Mouse (Mus musculus) E14TG2a.4 (cell line): ENCODE data around the gene Fam83e.
A peak's percentile ranks its signal among the peaks of the same experiment; 100 is the strongest.

Source experiments
- H3K27me3 ChIP-seq: 2 replicates; pipeline ENCODE4 v1.6.1; 2014; ENCODE audit warnings: low read length, control low read depth; ENCODE audit not compliant: insufficient read depth
- H3K36me3 ChIP-seq: 2 replicates; pipeline ENCODE4 v1.6.1; 2014; ENCODE audit warnings: low read length, control low read depth; ENCODE audit not compliant: insufficient read depth
- H3K4me1 ChIP-seq: replicated peaks from 2 replicates; pipeline ENCODE4 v1.6.1; 2014; ENCODE audit warnings: low read depth, low read length, control low read depth
- H3K4me3 ChIP-seq: replicated peaks from 2 replicates; pipeline ENCODE4 v1.5.1; 2014; ENCODE audit warnings: mild to moderate bottlenecking, low read length
- H3K9me3 ChIP-seq: 2 replicates; pipeline ENCODE4 v1.6.1; 2014; ENCODE audit warnings: low read length, control low read depth
- CTCF ChIP-seq: conservative IDR thresholded peaks from 2 replicates; pipeline ENCODE4 v1.5.1; 2014; ENCODE audit warnings: low read length
- NANOG ChIP-seq: IDR thresholded peaks from 2 replicates; pipeline ENCODE4 v1.6.1; 2014; ENCODE audit warnings: borderline replicate concordance, low read length, mixed read lengths
- POU5F1 ChIP-seq: IDR thresholded peaks from 2 replicates; pipeline ENCODE4 v1.6.1; 2014; ENCODE audit warnings: low read length, borderline replicate concordance

Gene Fam83e

DNA sequence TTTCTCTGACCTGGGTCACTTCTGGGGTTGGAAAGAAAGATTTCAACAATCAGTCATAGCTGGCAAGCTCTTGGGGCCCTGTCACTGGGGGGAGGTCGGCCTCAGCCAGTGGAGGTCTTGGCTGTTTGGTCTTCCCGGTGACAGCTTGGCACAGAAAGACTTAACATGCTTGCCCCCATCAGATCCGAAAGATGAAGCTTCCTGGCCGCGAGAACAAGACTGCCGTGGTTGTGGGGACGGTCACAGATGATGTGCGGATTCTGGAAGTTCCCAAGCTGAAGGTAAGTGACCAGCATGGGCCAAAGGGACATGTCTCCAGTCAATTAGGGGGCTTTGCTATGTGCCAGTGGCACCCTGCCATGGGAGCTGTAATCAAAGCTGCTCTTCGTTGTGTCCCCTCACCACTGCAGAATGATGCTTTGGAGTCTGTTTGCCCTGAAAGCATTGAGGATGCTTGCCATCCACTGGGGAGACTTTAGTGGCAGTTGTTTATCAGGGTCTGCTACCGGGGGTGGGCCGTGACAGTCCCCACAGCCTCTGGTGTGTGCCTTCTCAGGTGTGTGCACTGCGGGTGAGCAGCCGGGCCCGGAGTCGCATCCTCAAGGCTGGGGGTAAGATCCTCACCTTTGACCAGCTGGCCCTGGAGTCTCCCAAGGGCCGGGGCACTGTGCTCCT lies 1.1 kb upstream of the Fam83e start:
- Histone ChIP-seq H3K36me3 (peaks cover 75% of the 10 kb centered on the region), H3K9me3 (no peaks in the 10 kb centered on the region), H3K4me3 (peak overlapping the region; percentile 99), H3K4me1 (peaks cover 67% of the 10 kb centered on the region), H3K27me3 (no peaks in the 10 kb centered on the region)
- no peak for TF ChIP-seq POU5F1
- no peak for TF ChIP-seq CTCF

GRCm38 (mm10) chr7:45721234-45721571 lies 191 bp downstream of the Fam83e start:
- peaks cover 70% of the 10 kb centered on the region for H3K4me1 ChIP-seq
- no peaks in the 10 kb centered on the region for H3K9me3 ChIP-seq
- peak overlapping the region; percentile 99 for H3K4me3 ChIP-seq
- TF ChIP-seq POU5F1 (no peak), CTCF (no peak), NANOG (no peak)
- H3K27me3 ChIP-seq, result no peaks in the 10 kb centered on the region
- H3K36me3 ChIP-seq, result peaks cover 85% of the 10 kb centered on the region

- no peaks in the 10 kb centered on the region for H3K9me3 ChIP-seq
These were observed 783 bp downstream of the Fam83e start for GRCm38 (mm10) chr7:45721642-45722347.

GRCm38 (mm10) chr7:45722348-45722713 lies 1.3 kb downstream of the Fam83e start:
- H3K36me3 ChIP-seq, result peaks cover 92% of the 10 kb centered on the region
- TF ChIP-seq NANOG, result no peak
- no peak for TF ChIP-seq CTCF
- no peak for TF ChIP-seq POU5F1
- no peak overlapping the region for H3K4me3 ChIP-seq
- H3K27me3 ChIP-seq, result no peaks in the 10 kb centered on the region
- H3K4me1 ChIP-seq, result peaks cover 60% of the 10 kb centered on the region
- H3K9me3 ChIP-seq, result no peaks in the 10 kb centered on the region

More at GRCm38 (mm10) chr7:45721642-45722347, 783 bp downstream of the Fam83e start:
- Histone ChIP-seq H3K36me3 (peaks cover 86% of the 10 kb centered on the region), H3K27me3 (no peaks in the 10 kb centered on the region), H3K4me1 (peaks cover 64% of the 10 kb centered on the region), H3K4me3 (no peak overlapping the region)
- TF ChIP-seq CTCF (no peak), POU5F1 (no peak), NANOG (no peak)

DNA sequence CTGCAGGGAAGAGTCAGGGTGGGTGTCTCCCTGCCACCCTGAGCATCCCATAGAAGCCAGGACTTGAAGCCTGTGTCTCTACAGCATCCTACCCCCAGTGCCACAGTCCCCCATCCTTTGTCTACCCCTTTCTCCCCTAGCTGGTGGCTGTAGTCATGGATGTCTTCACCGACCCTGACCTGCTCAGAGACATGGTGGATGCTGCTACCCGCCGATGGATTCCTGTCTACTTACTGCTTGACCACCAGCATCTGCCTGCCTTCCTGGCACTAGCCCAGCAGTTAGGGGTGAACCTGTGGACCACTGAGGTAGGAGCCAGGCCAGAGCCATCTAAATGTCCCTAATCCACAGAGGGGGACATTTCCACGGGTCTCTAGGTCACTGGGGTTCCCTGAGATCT lies 2.3 kb downstream of the Fam83e start:
- Histone ChIP-seq H3K27me3 (no peaks in the 10 kb centered on the region), H3K9me3 (no peaks in the 10 kb centered on the region)

GRCm38 (mm10) chr7:45723781-45724180 lies 2.8 kb downstream of the Fam83e start:
- no peaks in the 10 kb centered on the region for H3K9me3 ChIP-seq
- peaks cover 63% of the 10 kb centered on the region for H3K4me1 ChIP-seq
- H3K4me3 ChIP-seq, result no peak overlapping the region
- H3K27me3 ChIP-seq, result no peaks in the 10 kb centered on the region
- H3K36me3 ChIP-seq, result peaks cover 87% of the 10 kb centered on the region
- TF ChIP-seq POU5F1, result no peak
- no peak for TF ChIP-seq NANOG
- no peak for TF ChIP-seq CTCF

More for the DNA sequence above, 2.3 kb downstream of the Fam83e start:
- TF ChIP-seq POU5F1 (no peak), NANOG (no peak), CTCF (no peak)
- peaks cover 60% of the 10 kb centered on the region for H3K4me1 ChIP-seq
- no peak overlapping the region for H3K4me3 ChIP-seq
- H3K36me3 ChIP-seq, result peaks cover 90% of the 10 kb centered on the region

GRCm38 (mm10) chr7:45725151-45725550 lies 4.1 kb downstream of the Fam83e start:
- peaks cover 67% of the 10 kb centered on the region for H3K4me1 ChIP-seq
- H3K4me3 ChIP-seq, result no peak overlapping the region
- H3K9me3 ChIP-seq, result no peaks in the 10 kb centered on the region
- no peak for TF ChIP-seq CTCF
- TF ChIP-seq POU5F1, result no peak
- no peak for TF ChIP-seq NANOG
- peaks cover 76% of the 10 kb centered on the region for H3K36me3 ChIP-seq
- H3K27me3 ChIP-seq, result no peaks in the 10 kb centered on the region

GRCm38 (mm10) chr7:45725713-45726112 lies 4.7 kb downstream of the Fam83e start, which contains the start of gene Spaca4:
TSS of gene Spaca4 (minus strand) at chr7:45725813.
- TF ChIP-seq NANOG, result no peak
- no peak for TF ChIP-seq CTCF

More at GRCm38 (mm10) chr7:45725713-45726112, 4.7 kb downstream of the Fam83e start, which contains the start of gene Spaca4:
- Histone ChIP-seq H3K9me3 (no peaks in the 10 kb centered on the region), H3K4me1 (peaks cover 68% of the 10 kb centered on the region), H3K36me3 (peaks cover 70% of the 10 kb centered on the region), H3K4me3 (no peak within 1 kb of the TSS), H3K27me3 (no peaks in the 10 kb centered on the region)
